Mouse (Mus musculus) small intestine, adult 2 months (tissue): ENCODE results near the gene Trappc4.

Experiments used
- CTCF ChIP-seq: fragments of 200-500 bp; IDR thresholded peaks from 2 replicates; pipeline ENCODE4 v1.5.1; 2012; ENCODE audit warnings: low read depth, mild to moderate bottlenecking, control low read depth, inconsistent platforms, low read length, moderate library complexity, mixed read lengths; ENCODE audit not compliant: insufficient replicate concordance, insufficient read length; ENCODE audit errors: extremely low read depth
- POLR2A ChIP-seq: fragments of 200-500 bp; IDR thresholded peaks from 2 replicates; pipeline ENCODE4 v1.6.1; 2012; ENCODE audit warnings: low read depth, mild to moderate bottlenecking, control low read depth, inconsistent platforms, low read length, moderate library complexity

DNA sequence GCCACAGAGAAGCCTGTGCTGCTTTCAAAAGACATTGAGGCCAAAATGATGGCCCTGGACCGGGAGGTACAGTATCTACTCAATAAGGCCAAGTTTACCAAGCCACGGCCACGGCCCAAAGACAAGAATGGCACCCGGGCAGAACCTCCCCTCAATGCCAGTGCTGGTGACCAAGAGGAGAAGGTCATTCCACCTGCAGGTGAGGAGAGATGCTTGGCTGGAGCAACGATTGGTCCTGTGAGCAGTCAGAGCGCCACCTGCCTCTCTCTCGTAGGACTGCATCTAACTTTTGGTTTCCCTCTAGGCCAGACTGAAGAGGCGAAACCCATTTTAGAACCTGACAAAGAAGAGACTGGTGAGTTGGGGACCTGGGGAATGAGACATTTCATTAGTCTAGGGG is 18.1 kb downstream of the Trappc4 start:
- no peak for TF ChIP-seq POLR2A
- TF ChIP-seq CTCF = peak; percentile 70; the same call in 1 of the 2 replicates
